Mouse (Mus musculus) ES-CJ7 (cell line): Measurements from ENCODE around the gene Cfl2.
"Not testable (repeated sequence)": the region's sequence is repeated elsewhere in the genome, so short reads cannot be mapped to it uniquely, and the experiment has no call there.

Source experiments
- DNase-seq: peaks from one replicate; pipeline ENCODE4 v3.0.0; 2011; ENCODE audit warnings: low read depth, low spot score

Cfl2 gene

GRCm38 (mm10) chr12:54862606-54863535, at the start of gene Cfl2:
Cfl2 (minus strand) TSS chr12:54862877.
- peak; percentile 84 for DNase-seq

- DNase-seq, result no peak
Measured at GRCm38 (mm10) chr12:54910387-54910786, 47.7 kb upstream of the Cfl2 start.

GRCm38 (mm10) chr12:54892559-54892958, 29.9 kb upstream of the Cfl2 start:
- DNase-seq, result not testable (repeated sequence)

- DNase-seq, result peak; percentile 37
Measured at GRCm38 (mm10) chr12:54890426-54890825, 27.7 kb upstream of the Cfl2 start.

GRCm38 (mm10) chr12:54887580-54888127, 25.0 kb upstream of the Cfl2 start:
- no peak for DNase-seq

GRCm38 (mm10) chr12:54879630-54880029, 17.0 kb upstream of the Cfl2 start:
- DNase-seq, result peak; percentile 80

- DNase-seq, result no peak
Measured at GRCm38 (mm10) chr12:54879211-54879610, 16.5 kb upstream of the Cfl2 start.

GRCm38 (mm10) chr12:54877875-54878274, 15.2 kb upstream of the Cfl2 start:
- DNase-seq, result no peak

GRCm38 (mm10) chr12:54876879-54877278, 14.2 kb upstream of the Cfl2 start:
- DNase-seq, result no peak

- DNase-seq, result no peak
Measured at GRCm38 (mm10) chr12:54874711-54875110, 12.0 kb upstream of the Cfl2 start.

GRCm38 (mm10) chr12:54861991-54862605, 579 bp downstream of the Cfl2 start:
- DNase-seq, result peak; percentile 40

GRCm38 (mm10) chr12:54859531-54859930, 3.1 kb downstream of the Cfl2 start:
- DNase-seq, result no peak

GRCm38 (mm10) chr12:54850551-54850950, 12.1 kb downstream of the Cfl2 start:
- DNase-seq, result no peak

- DNase-seq, result no peak
Measured at GRCm38 (mm10) chr12:54844415-54844814, 18.3 kb downstream of the Cfl2 start.

GRCm38 (mm10) chr12:54841576-54841975, 21.1 kb downstream of the Cfl2 start:
- no peak for DNase-seq

- no peak for DNase-seq
Measured at GRCm38 (mm10) chr12:54839815-54840214, 22.9 kb downstream of the Cfl2 start.

- DNase-seq, result no peak
Measured at GRCm38 (mm10) chr12:54838931-54839330, 23.7 kb downstream of the Cfl2 start.

- DNase-seq, result no peak
Measured at GRCm38 (mm10) chr12:54835608-54836570, 26.8 kb downstream of the Cfl2 start.

GRCm38 (mm10) chr12:54834925-54835447, 27.7 kb downstream of the Cfl2 start:
- peak; percentile 72 for DNase-seq

- no peak for DNase-seq
Measured at GRCm38 (mm10) chr12:54833856-54834399, 28.7 kb downstream of the Cfl2 start.

- not testable (repeated sequence) for DNase-seq
Measured at GRCm38 (mm10) chr12:54831927-54832326, 30.8 kb downstream of the Cfl2 start.
